Mouse (Mus musculus) adrenal gland, postnatal 10 days (tissue): Measurements from ENCODE around the gene Gm20830. TPM values are rescaled to one million over a fixed set of nuclear protein-coding genes. Genes with fewer than 3 reads are reported as not detected.
"Not testable (repeated sequence)": the region's sequence is repeated elsewhere in the genome, so short reads cannot be mapped to it uniquely, and the experiment has no call there.

Experiments
- DNase-seq: peaks from one replicate; pipeline ENCODE4 v3.0.0; 2021; ENCODE audit warnings: mixed read lengths
- long read RNA-seq, 2 experiments: library from polyadenylated mRNA; stranded (forward); transcript quantifications; one replicate each; pipeline ENCODE4 v2.0.0; 2021
- total RNA-seq, 2 experiments: library from RNA; stranded (reverse); gene quantifications; 2 replicates each; pipeline ENCODE4 v1.2.3; 2021

Gm20830 gene
- total RNA-seq: not detected
- long read RNA-seq, experiment 1: 0 reads
- long read RNA-seq, experiment 2: 0 reads

DNA sequence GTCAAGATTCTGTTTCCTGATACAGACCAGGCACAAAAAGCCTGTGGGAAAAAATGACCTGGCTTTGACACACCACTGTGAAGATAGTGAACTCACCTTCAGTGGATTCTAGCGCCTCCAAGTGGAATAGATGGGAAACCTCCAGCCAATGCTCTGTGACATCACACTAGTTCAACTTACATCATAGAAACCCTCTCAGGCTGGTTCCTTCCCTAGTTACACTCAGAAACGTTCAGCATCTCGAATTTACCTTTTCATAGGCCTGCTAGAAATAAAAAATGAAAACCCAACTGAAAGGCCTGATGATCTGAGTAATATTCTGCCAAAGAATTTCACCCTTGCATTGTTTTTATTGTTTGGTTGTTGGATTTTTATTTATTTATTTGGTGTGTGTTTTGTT, at the start of gene Gm20830:
TSS of gene Gm20830 (minus strand) at position 101 of the 400 bp plus-strand sequence.
- DNase-seq: not testable (repeated sequence)

Other genes with a start within 250 kb of the Gm20830 start
- not detected for gene Gm21719, start 235.4 kb downstream of the Gm20830 start, total RNA-seq